Mouse (Mus musculus) lung, embryonic 15.5 days (tissue): ENCODE results near the gene Gm20449. TPM values are rescaled to one million over a fixed set of nuclear protein-coding genes. Genes with fewer than 3 reads are reported as not detected.

Experiments used
- ATAC-seq: fragments of 200-750 bp; cut with Nextera tagmentation; 2 replicates; pipeline ENCODE4 v1.8.0; 2017; ENCODE audit warnings: moderate number of reproducible peaks, borderline replicate concordance; ENCODE audit not compliant: low FRiP score, low TSS enrichment; ENCODE audit errors: extremely low read depth
- H3K27ac ChIP-seq: fragments of 300-500 bp; sonication (generic); 2 replicates; pipeline ENCODE4 v1.5.1; 2015; ENCODE audit warnings: moderate library complexity, mild to moderate bottlenecking, inconsistent platforms
- H3K27me3 ChIP-seq: fragments of 300-500 bp; sonication (generic); 2 replicates; pipeline ENCODE4 v1.6.1; 2015; ENCODE audit warnings: inconsistent platforms
- H3K36me3 ChIP-seq: fragments of 300-500 bp; sonication (generic); 2 replicates; pipeline ENCODE4 v1.6.1; 2015; ENCODE audit warnings: inconsistent platforms
- H3K4me1 ChIP-seq: fragments of 300-500 bp; sonication (generic); 2 replicates; pipeline ENCODE4 v1.6.1; 2015; ENCODE audit warnings: inconsistent platforms
- H3K4me2 ChIP-seq: fragments of 300-500 bp; sonication (generic); 2 replicates; pipeline ENCODE4 v1.6.1; 2015; ENCODE audit warnings: inconsistent platforms, mild to moderate bottlenecking, moderate library complexity
- H3K4me3 ChIP-seq: fragments of 300-500 bp; sonication (generic); 2 replicates; pipeline ENCODE4 v1.5.1; 2015; ENCODE audit warnings: mild to moderate bottlenecking, inconsistent platforms
- H3K9ac ChIP-seq: fragments of 300-500 bp; sonication (generic); 2 replicates; pipeline ENCODE4 v1.6.1; 2015; ENCODE audit warnings: inconsistent platforms
- H3K9me3 ChIP-seq: fragments of 300-500 bp; sonication (generic); 2 replicates; pipeline ENCODE4 v1.6.1; 2016; ENCODE audit warnings: inconsistent platforms
- WGBS: fragments of 180-500 bp; shearing (Covaris S2); methylation state at CpG from one replicate; pipeline ENCODE4 v1.1.7; 2015; 5-methylcytosine and 5-hydroxymethylcytosine counted together
- polyA plus RNA-seq: library from polyadenylated mRNA; unstranded; fragments of >200 nt; fragmentation: Nextera tagmentation; extraction: Ambion mirVana; gene quantifications from 2 replicates; pipeline ENCODE4 v1.2.1, GENCODE M21; 2015

Gene Gm20449
- polyA plus RNA-seq, 1 experiment from 2014 or later: not detected

DNA sequence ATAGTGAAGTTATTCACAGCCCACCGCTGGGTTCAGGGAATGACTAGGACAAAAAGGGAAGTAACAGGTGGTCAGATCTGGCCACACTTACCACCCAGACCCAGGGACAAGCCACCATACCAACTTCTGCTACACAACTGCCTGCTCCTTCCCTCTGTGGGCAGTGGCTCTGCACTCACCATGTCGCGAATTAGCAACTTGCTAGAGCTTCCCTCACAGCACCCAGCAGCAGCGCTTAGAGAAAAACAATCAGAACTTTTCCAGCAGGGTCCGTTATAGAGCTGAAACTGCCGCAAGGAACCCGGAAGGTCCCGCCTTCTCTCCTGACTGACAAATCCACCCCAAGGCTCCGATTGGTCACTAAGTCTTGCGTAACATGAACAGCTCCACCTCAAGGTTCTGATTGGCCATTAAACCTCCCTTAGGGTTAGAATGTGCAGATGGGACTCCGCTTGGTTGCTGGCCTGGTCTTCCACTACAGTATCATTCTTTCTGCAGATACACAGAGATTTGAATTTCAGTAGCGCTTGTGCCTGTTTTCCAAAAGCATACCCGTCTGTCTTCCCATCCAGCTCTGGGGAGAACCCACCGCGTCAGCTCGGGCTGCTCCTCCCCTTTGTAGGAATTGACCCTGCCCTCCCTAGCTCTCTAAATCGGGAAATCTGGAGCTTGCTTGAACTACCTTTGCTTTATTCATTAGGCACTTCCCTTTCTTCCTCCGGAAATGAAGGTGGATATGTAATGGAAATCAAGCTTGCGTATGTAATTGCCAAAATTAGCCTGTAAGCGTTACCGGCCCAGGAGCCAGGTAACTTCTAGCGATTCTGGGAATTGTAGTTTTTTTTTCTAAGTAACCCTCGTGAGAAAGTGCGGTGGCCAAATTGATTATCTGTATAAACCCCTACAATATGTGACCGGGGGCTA is 105.9 kb downstream of the Gm20449 start, which contains the start of gene AI987944:
Gene AI987944 (minus strand): TSS at position 332 of the 924 bp plus-strand sequence.
- peak within 1 kb of the TSS; percentile 65 for H3K4me3 ChIP-seq
- H3K4me1 ChIP-seq: no peaks in the 10 kb centered on the region
- WGBS: 1% methylated on average over 25 of the region's 25 CpGs
- H3K4me2 ChIP-seq: peak within 1 kb of the TSS; percentile 53
- peak; percentile 99 for ATAC-seq
- H3K9me3 ChIP-seq: no peaks in the 10 kb centered on the region
- no peaks in the 10 kb centered on the region for H3K27me3 ChIP-seq
- peak within 1 kb of the TSS; percentile 83 for H3K27ac ChIP-seq
- peak within 1 kb of the TSS; percentile 49 for H3K9ac ChIP-seq
- H3K36me3 ChIP-seq: no peaks in the 10 kb centered on the region

Other genes starting within 250 kb of the Gm20449 start
- 11.6 and 13.4 TPM in 2 replicates for gene AI987944, start 106.0 kb downstream of the Gm20449 start, polyA plus RNA-seq
- gene Vmn2r57, start 50.7 kb downstream of the Gm20449 start, polyA plus RNA-seq: 0.11 and 0.12 TPM in 2 replicates
- 10.6 and 12.2 TPM in 2 replicates for gene AW146154, start 473 bp upstream of the Gm20449 start, polyA plus RNA-seq
- gene Gm6871, start 74.2 kb upstream of the Gm20449 start, polyA plus RNA-seq: not detected in 2 replicates
- gene 2610021A01Rik, start 99.8 kb upstream of the Gm20449 start, polyA plus RNA-seq: 10.7 and 12.0 TPM in 2 replicates
- gene Zfp788, start 133.8 kb upstream of the Gm20449 start, polyA plus RNA-seq: 10.1 and 10.8 TPM in 2 replicates